Mouse (Mus musculus): ENCODE measurements around the gene Lrrk1. TPM values are rescaled to one million over a fixed set of nuclear protein-coding genes. Genes with fewer than 3 reads are reported as not detected.

Lrrk1 gene
- polyA plus RNA-seq, 1 experiment from 2014 or later: 29.3 TPM

DNA sequence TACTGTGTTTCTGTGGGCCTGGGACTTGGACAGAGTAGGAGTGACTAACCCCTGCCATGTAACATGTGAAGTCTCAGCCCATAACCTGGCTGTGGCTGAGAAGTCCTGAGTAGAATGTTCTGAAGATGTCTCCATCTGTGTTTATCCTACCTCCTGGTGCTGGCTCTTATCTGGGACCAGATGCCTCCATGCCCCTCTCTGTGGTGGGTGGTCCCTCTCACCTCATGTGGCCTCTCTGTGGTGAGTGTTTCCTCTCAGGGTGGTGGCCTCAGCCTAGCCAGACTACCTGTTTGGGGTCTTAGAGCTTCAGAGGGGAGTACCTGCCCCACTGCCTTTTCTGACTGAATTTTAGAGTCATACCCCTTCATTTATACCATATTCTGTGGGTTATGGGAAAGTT lies 139.9 kb downstream of the Lrrk1 start:
- Histone ChIP-seq H3K27me3 (ENCODE audit: control insufficient read depth, insufficient read depth, low read depth, low read length) (no peaks in the 10 kb centered on the region), H3K9me3 (ENCODE audit: control insufficient read depth, low read length) (no peaks in the 10 kb centered on the region)

DNA sequence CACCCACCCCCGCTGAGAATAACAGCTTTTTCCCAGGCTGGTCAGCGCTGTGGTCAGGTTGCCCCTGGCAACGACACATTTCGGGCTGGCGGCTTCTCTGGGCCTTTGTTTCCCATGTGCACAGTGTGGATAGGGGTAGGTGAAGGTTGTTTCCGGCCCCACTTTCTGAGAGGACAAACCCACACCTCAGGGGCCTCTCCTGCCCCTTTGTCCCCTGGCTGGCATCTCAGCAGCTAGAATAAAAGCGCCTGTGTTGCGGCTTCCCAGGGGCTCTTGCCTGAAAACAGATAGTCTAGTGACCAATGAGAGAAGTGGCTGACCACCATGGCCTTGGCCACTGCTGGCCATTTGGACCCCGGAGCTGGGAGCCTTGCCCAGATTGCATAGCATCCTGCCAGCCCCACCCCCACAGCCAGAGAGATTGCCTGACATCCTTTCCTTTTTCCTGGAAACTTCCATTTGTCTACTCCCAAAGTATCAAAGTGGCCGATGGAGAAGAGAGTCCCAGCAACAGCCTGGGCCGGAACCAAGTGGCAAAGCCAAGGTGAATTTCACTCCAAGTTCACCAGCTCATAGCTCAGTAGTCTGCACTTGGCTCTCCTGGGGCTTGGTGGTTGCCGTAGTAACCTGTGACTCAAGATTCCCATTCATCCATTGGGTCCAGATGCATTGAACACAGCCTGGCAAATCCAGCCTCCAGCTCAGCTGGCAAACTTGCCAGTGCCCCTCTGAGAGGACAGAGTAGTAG lies 140.7 kb downstream of the Lrrk1 start:
- no peak for ATAC-seq (ENCODE audit: low read depth)
- no peaks in the 10 kb centered on the region for H3K36me3 ChIP-seq (ENCODE audit: control insufficient read depth, insufficient read depth, low read length)

More for the DNA sequence above, 139.9 kb downstream of the Lrrk1 start:
- no peak for ATAC-seq (ENCODE audit: low read depth)
- H3K9ac ChIP-seq (ENCODE audit: low read length): no peak overlapping the region
- H3K4me1 ChIP-seq (replicated peaks; ENCODE audit: control insufficient read depth, insufficient read depth, low read length): peaks cover 9% of the 10 kb centered on the region
- no peaks in the 10 kb centered on the region for H3K36me3 ChIP-seq (ENCODE audit: control insufficient read depth, insufficient read depth, low read length)
- no peak overlapping the region for H3K4me2 ChIP-seq (ENCODE audit: low read depth, low read length)
- no peak overlapping the region for H3K27ac ChIP-seq (ENCODE audit: low read length)
- H3K4me3 ChIP-seq (ENCODE audit: low read length): no peak overlapping the region

GRCm38 (mm10) chr7:66246716-66247235 lies 141.4 kb downstream of the Lrrk1 start:
- H3K27me3 ChIP-seq (ENCODE audit: control insufficient read depth, insufficient read depth, low read depth, low read length): no peaks in the 10 kb centered on the region
- no peaks in the 10 kb centered on the region for H3K36me3 ChIP-seq (ENCODE audit: control insufficient read depth, insufficient read depth, low read length)
- H3K9ac ChIP-seq (ENCODE audit: low read length): no peak overlapping the region
- no peak for ATAC-seq (ENCODE audit: low read depth)
- H3K4me3 ChIP-seq (ENCODE audit: low read length): no peak overlapping the region
- H3K27ac ChIP-seq (ENCODE audit: low read length): no peak overlapping the region
- H3K9me3 ChIP-seq (ENCODE audit: control insufficient read depth, low read length): no peaks in the 10 kb centered on the region
- H3K4me1 ChIP-seq (replicated peaks; ENCODE audit: control insufficient read depth, insufficient read depth, low read length): peaks cover 9% of the 10 kb centered on the region
- no peak overlapping the region for H3K4me2 ChIP-seq (ENCODE audit: low read depth, low read length)
- WGBS: 67% methylated on average over 11 of the region's 11 CpGs

More for the DNA sequence above, 140.7 kb downstream of the Lrrk1 start:
- H3K9me3 ChIP-seq (ENCODE audit: control insufficient read depth, low read length): no peaks in the 10 kb centered on the region
- no peak overlapping the region for H3K27ac ChIP-seq (ENCODE audit: low read length)
- H3K4me1 ChIP-seq (replicated peaks; ENCODE audit: control insufficient read depth, insufficient read depth, low read length): peaks cover 9% of the 10 kb centered on the region
- 60% methylated on average over 12 of the region's 12 CpGs for WGBS
- H3K4me2 ChIP-seq (ENCODE audit: low read depth, low read length): no peak overlapping the region
- H3K4me3 ChIP-seq (ENCODE audit: low read length): no peak overlapping the region
- no peaks in the 10 kb centered on the region for H3K27me3 ChIP-seq (ENCODE audit: control insufficient read depth, insufficient read depth, low read depth, low read length)
- H3K9ac ChIP-seq (ENCODE audit: low read length): no peak overlapping the region

- no peak for ATAC-seq (ENCODE audit: low read depth)
- H3K9ac ChIP-seq (ENCODE audit: low read length): no peak overlapping the region
- peaks cover 9% of the 10 kb centered on the region for H3K4me1 ChIP-seq (replicated peaks; ENCODE audit: control insufficient read depth, insufficient read depth, low read length)
- H3K4me3 ChIP-seq (ENCODE audit: low read length): no peak overlapping the region
- no peak overlapping the region for H3K4me2 ChIP-seq (ENCODE audit: low read depth, low read length)
- WGBS: 87% methylated on average over 5 of the region's 5 CpGs
- no peaks in the 10 kb centered on the region for H3K9me3 ChIP-seq (ENCODE audit: control insufficient read depth, low read length)
- H3K36me3 ChIP-seq (ENCODE audit: control insufficient read depth, insufficient read depth, low read length): no peaks in the 10 kb centered on the region
- H3K27me3 ChIP-seq (ENCODE audit: control insufficient read depth, insufficient read depth, low read depth, low read length): no peaks in the 10 kb centered on the region
- H3K27ac ChIP-seq (ENCODE audit: low read length): no peak overlapping the region
Observed at GRCm38 (mm10) chr7:66245646-66246045, 142.5 kb downstream of the Lrrk1 start.

- 71% methylated on average over 7 of the region's 7 CpGs for WGBS
- H3K4me2 ChIP-seq (ENCODE audit: low read depth, low read length): no peak overlapping the region
- H3K9ac ChIP-seq (ENCODE audit: low read length): no peak overlapping the region
- H3K36me3 ChIP-seq (ENCODE audit: control insufficient read depth, insufficient read depth, low read length): no peaks in the 10 kb centered on the region
- H3K4me1 ChIP-seq (replicated peaks; ENCODE audit: control insufficient read depth, insufficient read depth, low read length): peaks cover 9% of the 10 kb centered on the region
- H3K27me3 ChIP-seq (ENCODE audit: control insufficient read depth, insufficient read depth, low read depth, low read length): no peaks in the 10 kb centered on the region
- no peaks in the 10 kb centered on the region for H3K9me3 ChIP-seq (ENCODE audit: control insufficient read depth, low read length)
- ATAC-seq (ENCODE audit: low read depth): no peak
- H3K4me3 ChIP-seq (ENCODE audit: low read length): no peak overlapping the region
- no peak overlapping the region for H3K27ac ChIP-seq (ENCODE audit: low read length)
Observed at GRCm38 (mm10) chr7:66243766-66244325, 144.3 kb downstream of the Lrrk1 start.

DNA sequence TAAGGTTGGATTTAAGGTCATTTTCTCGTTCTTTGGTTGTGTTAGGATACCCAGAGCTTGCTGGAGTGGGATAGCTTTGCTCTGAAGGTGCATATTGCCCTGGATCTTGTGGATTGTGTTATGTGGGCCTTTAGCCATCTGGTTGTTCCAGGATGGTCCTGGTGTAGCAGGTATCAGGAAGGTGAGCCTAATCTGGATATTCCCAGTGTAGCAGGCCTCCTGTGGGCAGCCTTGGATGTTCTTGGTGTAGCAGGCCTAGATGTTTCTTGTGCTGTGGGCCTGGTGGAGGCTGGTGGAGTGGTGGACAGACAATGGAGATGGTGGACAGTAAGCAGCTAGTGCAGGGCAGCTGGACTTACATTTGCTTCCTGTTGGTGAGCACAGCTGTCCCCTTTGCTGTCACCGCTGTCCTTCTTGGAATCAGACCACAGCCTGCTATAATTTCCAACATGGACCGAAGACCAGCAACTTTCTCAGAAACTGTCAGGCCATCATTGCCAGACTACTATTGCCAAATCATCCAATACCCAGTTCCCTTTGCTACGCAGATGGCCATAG lies 146.2 kb downstream of the Lrrk1 start:
- H3K27me3 ChIP-seq (ENCODE audit: control insufficient read depth, insufficient read depth, low read depth, low read length): no peaks in the 10 kb centered on the region
- H3K4me3 ChIP-seq (ENCODE audit: low read length): no peak overlapping the region
- no peaks in the 10 kb centered on the region for H3K9me3 ChIP-seq (ENCODE audit: control insufficient read depth, low read length)
- WGBS: 80% methylated on average over 4 of the region's 4 CpGs
- H3K27ac ChIP-seq (ENCODE audit: low read length): no peak overlapping the region
- H3K4me1 ChIP-seq (replicated peaks; ENCODE audit: control insufficient read depth, insufficient read depth, low read length): peaks cover 3% of the 10 kb centered on the region; the same call in 1 of the 2 replicates
- no peaks in the 10 kb centered on the region for H3K36me3 ChIP-seq (ENCODE audit: control insufficient read depth, insufficient read depth, low read length)
- H3K9ac ChIP-seq (ENCODE audit: low read length): no peak overlapping the region
- H3K4me2 ChIP-seq (ENCODE audit: low read depth, low read length): no peak overlapping the region
- ATAC-seq (ENCODE audit: low read depth): no peak

- 97% methylated on average over 3 of the region's 3 CpGs for WGBS
- Histone ChIP-seq H3K36me3 (ENCODE audit: control insufficient read depth, insufficient read depth, low read length) (no peaks in the 10 kb centered on the region), H3K9me3 (ENCODE audit: control insufficient read depth, low read length) (no peaks in the 10 kb centered on the region), H3K9ac (ENCODE audit: low read length) (no peak overlapping the region), H3K27ac (ENCODE audit: low read length) (no peak overlapping the region), H3K4me1 (replicated peaks; ENCODE audit: control insufficient read depth, insufficient read depth, low read length) (no peaks in the 10 kb centered on the region), H3K4me3 (ENCODE audit: low read length) (no peak overlapping the region), H3K4me2 (ENCODE audit: low read depth, low read length) (no peak overlapping the region), H3K27me3 (ENCODE audit: control insufficient read depth, insufficient read depth, low read depth, low read length) (no peaks in the 10 kb centered on the region)
- ATAC-seq (ENCODE audit: low read depth): no peak
Observed at GRCm38 (mm10) chr7:66238157-66238556, 150.0 kb downstream of the Lrrk1 start.

DNA sequence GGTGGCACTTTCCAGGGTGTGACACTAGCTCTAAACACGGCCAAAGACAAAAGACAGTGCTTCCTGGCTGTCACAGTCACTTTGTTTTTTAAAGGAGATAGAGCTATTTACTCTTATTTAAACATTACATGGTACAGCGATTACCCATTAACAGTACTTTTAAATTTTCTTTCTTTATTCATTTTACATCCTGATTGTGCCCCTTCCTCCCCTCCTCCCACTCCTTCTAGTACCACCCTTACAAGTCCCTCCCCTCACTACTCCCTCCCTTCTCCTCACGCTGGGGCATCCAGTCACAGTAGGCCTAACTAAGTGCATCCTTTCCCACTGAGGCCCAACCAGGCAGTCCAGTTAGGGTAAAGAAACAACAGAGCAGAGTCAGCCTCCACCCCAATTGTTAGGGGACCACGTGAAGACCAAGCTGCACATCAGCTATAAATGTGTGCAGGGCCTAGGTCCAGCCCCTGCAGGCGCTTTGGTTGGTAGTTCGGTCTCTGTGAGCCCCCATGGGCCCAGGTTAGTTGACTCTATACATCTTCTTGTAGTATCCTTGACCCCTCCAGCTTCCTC lies 154.1 kb downstream of the Lrrk1 start:
- H3K9me3 ChIP-seq (ENCODE audit: control insufficient read depth, low read length): no peaks in the 10 kb centered on the region
- H3K27me3 ChIP-seq (ENCODE audit: control insufficient read depth, insufficient read depth, low read depth, low read length): no peaks in the 10 kb centered on the region
- ATAC-seq (ENCODE audit: low read depth): no peak
- H3K9ac ChIP-seq (ENCODE audit: low read length): no peak overlapping the region
- H3K27ac ChIP-seq (ENCODE audit: low read length): no peak overlapping the region
- H3K4me2 ChIP-seq (ENCODE audit: low read depth, low read length): no peak overlapping the region
- WGBS: 74% methylated on average over 6 of the region's 6 CpGs
- H3K4me3 ChIP-seq (ENCODE audit: low read length): no peak overlapping the region
- no peaks in the 10 kb centered on the region for H3K36me3 ChIP-seq (ENCODE audit: control insufficient read depth, insufficient read depth, low read length)
- H3K4me1 ChIP-seq (replicated peaks; ENCODE audit: control insufficient read depth, insufficient read depth, low read length): peaks cover 12% of the 10 kb centered on the region
